Mouse (Mus musculus) small intestine, adult 2 months (tissue): ENCODE data around the gene Cers2. TPM values are rescaled to one million over a fixed set of nuclear protein-coding genes. Genes with fewer than 3 reads are reported as not detected.
A peak's percentile ranks its signal among the peaks of the same experiment; 100 is the strongest.

ENCODE experiments used
- H3K27ac ChIP-seq: fragments of 200-500 bp; 2 replicates; pipeline ENCODE4 v1.5.1; 2012; ENCODE audit warnings: low read depth, low read length, control low read depth, inconsistent platforms; ENCODE audit not compliant: insufficient read depth
- H3K27me3 ChIP-seq: fragments of 200-500 bp; 2 replicates; pipeline ENCODE4 v1.6.1; 2012; ENCODE audit warnings: mild to moderate bottlenecking, moderate library complexity, low read length, inconsistent platforms; ENCODE audit not compliant: control insufficient read depth, insufficient read depth
- H3K36me3 ChIP-seq: fragments of 200-500 bp; 2 replicates; pipeline ENCODE4 v1.6.1; 2012; ENCODE audit warnings: mild to moderate bottlenecking, low read length, control low read depth, inconsistent platforms; ENCODE audit not compliant: control insufficient read depth, insufficient read depth
- H3K4me1 ChIP-seq: fragments of 200-500 bp; 2 replicates; pipeline ENCODE4 v1.6.1; 2012; ENCODE audit warnings: low read length, inconsistent platforms, mixed read lengths; ENCODE audit not compliant: control insufficient read depth, insufficient read depth, insufficient read length
- H3K4me3 ChIP-seq: fragments of 200-500 bp; 2 replicates; pipeline ENCODE4 v1.5.1; 2012; ENCODE audit warnings: low read depth, mild to moderate bottlenecking, control low read depth, inconsistent platforms, low read length, moderate library complexity
- CTCF ChIP-seq: fragments of 200-500 bp; IDR thresholded peaks from 2 replicates; pipeline ENCODE4 v1.5.1; 2012; ENCODE audit warnings: low read depth, mild to moderate bottlenecking, control low read depth, inconsistent platforms, low read length, moderate library complexity, mixed read lengths; ENCODE audit not compliant: insufficient replicate concordance, insufficient read length; ENCODE audit errors: extremely low read depth
- POLR2A ChIP-seq: fragments of 200-500 bp; IDR thresholded peaks from 2 replicates; pipeline ENCODE4 v1.6.1; 2012; ENCODE audit warnings: low read depth, mild to moderate bottlenecking, control low read depth, inconsistent platforms, low read length, moderate library complexity
- WGBS: fragments of 180-500 bp; shearing (Covaris S2); methylation state at CpG from one replicate; pipeline ENCODE4 v1.1.7; 2018; 5-methylcytosine and 5-hydroxymethylcytosine counted together
- polyA plus RNA-seq: library from polyadenylated mRNA; depleted of rRNA; stranded (reverse); fragments of >200 nt; gene quantifications from 2 replicates; pipeline ENCODE4 v1.2.3, GENCODE M21; 2012; rRNA removed

Cers2 gene
- 51.3 and 84.0 TPM in 2 replicates for polyA plus RNA-seq

DNA sequence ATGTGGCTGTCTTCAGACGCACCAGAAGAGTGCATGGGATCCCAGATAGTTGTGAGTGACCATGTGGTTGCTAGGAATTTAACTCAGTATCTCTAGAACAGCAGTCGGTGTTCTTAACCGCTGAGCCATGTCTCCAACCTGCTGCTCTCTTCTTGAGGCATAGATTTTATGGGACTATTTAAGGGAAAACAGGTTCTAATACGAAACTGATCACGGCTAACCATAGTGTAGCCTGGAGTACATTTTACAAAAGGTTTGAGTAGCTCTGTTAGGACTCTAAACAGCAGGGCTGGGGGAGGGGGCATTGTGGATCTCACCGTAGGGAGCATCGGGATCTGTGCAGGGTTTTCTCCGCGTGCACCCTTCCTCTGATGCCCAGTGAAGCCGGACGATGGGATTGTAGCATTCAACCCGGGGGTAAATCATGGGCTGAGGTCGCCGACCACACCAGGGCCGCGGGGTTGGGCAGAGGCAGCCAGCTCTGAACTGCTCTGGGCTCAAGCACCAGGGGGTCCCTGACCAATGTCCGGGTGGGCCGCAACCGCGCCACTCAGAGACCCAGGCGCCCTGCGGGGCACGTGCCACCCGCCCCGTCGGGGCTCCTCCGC lies at the start of gene Cers2:
Cers2 (plus strand) TSS at position 306 of the 608 bp plus-strand sequence.
- H3K27ac ChIP-seq: peak within 1 kb of the TSS; percentile 62
- TF ChIP-seq POLR2A (no peak), CTCF (no peak)
- WGBS: 13% methylated on average over 27 of the region's 27 CpGs

DNA sequence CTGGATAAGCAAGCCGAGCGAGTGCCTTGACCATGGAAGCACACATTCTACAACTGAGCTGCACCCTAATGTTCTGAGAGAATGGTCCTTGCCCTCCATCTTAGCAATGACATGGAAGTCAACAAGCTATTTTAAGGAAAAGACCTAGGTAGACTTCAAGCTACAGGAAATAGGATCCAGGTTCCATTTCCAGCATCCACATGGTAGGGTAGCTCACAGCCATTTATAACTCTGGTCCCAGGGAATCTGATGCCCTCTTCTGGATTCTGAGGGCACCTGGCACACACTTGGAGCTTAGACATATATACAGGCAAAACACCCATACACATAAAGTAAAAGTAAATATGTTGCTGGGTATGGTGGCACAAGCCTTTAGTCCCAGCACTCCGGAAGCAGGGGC lies 48.5 kb upstream of the Cers2 start:
- no peak for TF ChIP-seq CTCF
- no peak for TF ChIP-seq POLR2A
- no peak overlapping the region for H3K4me3 ChIP-seq
- peaks cover 13% of the 10 kb centered on the region for H3K36me3 ChIP-seq
- H3K4me1 ChIP-seq: peaks cover 5% of the 10 kb centered on the region
- no peak overlapping the region for H3K27ac ChIP-seq
- 97% methylated on average over 3 of the region's 3 CpGs for WGBS
- no peaks in the 10 kb centered on the region for H3K27me3 ChIP-seq

More for the DNA sequence above, at the start of gene Cers2:
- H3K4me3 ChIP-seq: peak within 1 kb of the TSS; percentile 71
- H3K27me3 ChIP-seq: no peaks in the 10 kb centered on the region
- no peaks in the 10 kb centered on the region for H3K36me3 ChIP-seq
- peaks cover 27% of the 10 kb centered on the region; the same call in 1 of the 2 replicates for H3K4me1 ChIP-seq

DNA sequence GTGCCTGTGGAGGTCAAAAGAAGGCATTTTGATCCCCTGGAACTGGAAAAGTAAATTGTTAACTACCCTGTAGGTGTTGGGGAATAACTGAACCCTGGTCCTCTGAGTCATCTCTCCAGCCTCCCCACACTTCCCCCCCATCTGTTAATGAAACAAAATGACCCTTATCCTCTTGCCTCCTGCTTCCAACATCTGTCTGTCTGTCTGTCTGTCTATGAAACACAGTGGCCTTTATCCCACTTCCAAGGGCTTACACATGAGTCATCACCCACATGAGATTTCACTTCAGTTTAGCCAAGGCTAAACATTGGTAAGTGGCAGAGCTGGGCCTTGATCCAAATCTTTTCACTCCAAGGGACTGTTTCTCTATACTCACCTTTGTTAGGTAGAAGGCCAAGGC lies 46.7 kb upstream of the Cers2 start:
- TF ChIP-seq POLR2A: no peak
- peaks cover 6% of the 10 kb centered on the region for H3K36me3 ChIP-seq
- H3K27ac ChIP-seq: no peak overlapping the region
- no peaks in the 10 kb centered on the region for H3K27me3 ChIP-seq
- peaks cover 5% of the 10 kb centered on the region for H3K4me1 ChIP-seq
- H3K4me3 ChIP-seq: no peak overlapping the region

DNA sequence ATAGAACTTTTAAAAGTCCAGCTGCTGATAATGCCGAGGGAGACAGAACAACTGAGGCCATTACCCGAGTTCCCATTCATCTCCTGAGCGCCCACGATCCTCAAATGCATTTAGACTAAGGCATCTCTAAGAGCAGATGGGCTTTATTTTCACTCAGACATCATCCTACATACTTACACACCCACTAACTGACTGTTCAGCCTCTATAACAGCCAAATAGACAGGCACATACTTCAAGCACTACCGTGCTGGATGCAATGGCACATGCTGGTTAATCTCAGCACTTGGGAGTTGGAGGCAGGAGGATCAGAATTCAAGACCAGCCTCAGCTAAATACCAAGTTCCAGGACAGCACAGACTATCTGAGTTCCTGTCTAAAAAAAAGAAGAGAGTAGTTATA lies 44.8 kb upstream of the Cers2 start:
- H3K27ac ChIP-seq: no peak overlapping the region
- 90% methylated on average over 5 of the region's 5 CpGs for WGBS
- TF ChIP-seq CTCF (no peak), POLR2A (no peak)
- 0 out of 2 replicates have a peak, but pooled peaks cover 3% of the 10 kb centered on the region for H3K36me3 ChIP-seq
- no peak overlapping the region for H3K4me3 ChIP-seq
- no peaks in the 10 kb centered on the region for H3K27me3 ChIP-seq
- peaks cover 3% of the 10 kb centered on the region; the same call in 1 of the 2 replicates for H3K4me1 ChIP-seq

DNA sequence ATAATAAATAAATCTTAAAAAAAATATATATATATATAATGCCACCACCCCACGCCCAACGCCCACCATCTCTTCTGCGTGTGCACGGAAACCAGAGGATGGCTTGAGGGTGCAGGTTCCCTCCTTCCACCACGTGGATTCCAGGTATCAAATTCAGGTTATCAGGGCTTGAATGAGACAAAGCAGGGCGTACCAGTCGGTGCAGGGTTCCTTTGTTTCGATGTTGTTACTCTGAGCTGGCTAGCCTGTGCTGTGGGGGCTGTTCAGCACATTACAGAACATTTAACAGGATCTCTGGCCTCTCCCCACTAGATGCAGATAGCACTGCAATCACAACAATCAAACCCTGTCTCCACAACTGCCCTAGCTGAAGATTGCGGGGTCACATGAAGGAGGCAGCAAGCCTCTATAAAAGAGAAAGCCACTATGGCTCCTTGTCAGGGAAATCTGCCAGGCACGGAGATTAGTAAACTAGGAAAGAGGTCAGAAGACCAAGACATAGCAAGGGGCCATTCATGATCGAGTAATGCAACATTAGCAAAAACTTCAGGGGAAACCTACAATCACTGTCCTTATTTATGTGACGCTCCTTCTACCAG lies 43.7 kb upstream of the Cers2 start:
- H3K4me3 ChIP-seq: no peak overlapping the region
- WGBS: 82% methylated on average over 12 of the region's 12 CpGs
- no peaks in the 10 kb centered on the region for H3K27me3 ChIP-seq
- H3K4me1 ChIP-seq: peaks cover 3% of the 10 kb centered on the region; the same call in 1 of the 2 replicates
- TF ChIP-seq CTCF (no peak), POLR2A (no peak)
- H3K36me3 ChIP-seq: 0 out of 2 replicates have a peak, but pooled peaks cover 3% of the 10 kb centered on the region
- no peak overlapping the region for H3K27ac ChIP-seq

GRCm38 (mm10) chr3:95273471-95273870 lies 41.1 kb upstream of the Cers2 start:
- H3K4me3 ChIP-seq: no peak overlapping the region
- peaks cover 3% of the 10 kb centered on the region; the same call in 1 of the 2 replicates for H3K4me1 ChIP-seq
- TF ChIP-seq CTCF (no peak), POLR2A (no peak)
- H3K27me3 ChIP-seq: no peaks in the 10 kb centered on the region
- WGBS: 98% methylated on average over 5 of the region's 5 CpGs
- no peaks in the 10 kb centered on the region for H3K36me3 ChIP-seq
- no peak overlapping the region for H3K27ac ChIP-seq

GRCm38 (mm10) chr3:95274453-95274852 lies 40.1 kb upstream of the Cers2 start:
- Histone ChIP-seq H3K27me3 (no peaks in the 10 kb centered on the region), H3K27ac (no peak overlapping the region), H3K36me3 (no peaks in the 10 kb centered on the region), H3K4me3 (no peak overlapping the region), H3K4me1 (peaks cover 3% of the 10 kb centered on the region; the same call in 1 of the 2 replicates)
- TF ChIP-seq POLR2A (no peak), CTCF (no peak)
- over 99% methylated on average over 4 of the region's 4 CpGs for WGBS
